Mouse (Mus musculus): ENCODE measurements around the gene Sash1.

DNA sequence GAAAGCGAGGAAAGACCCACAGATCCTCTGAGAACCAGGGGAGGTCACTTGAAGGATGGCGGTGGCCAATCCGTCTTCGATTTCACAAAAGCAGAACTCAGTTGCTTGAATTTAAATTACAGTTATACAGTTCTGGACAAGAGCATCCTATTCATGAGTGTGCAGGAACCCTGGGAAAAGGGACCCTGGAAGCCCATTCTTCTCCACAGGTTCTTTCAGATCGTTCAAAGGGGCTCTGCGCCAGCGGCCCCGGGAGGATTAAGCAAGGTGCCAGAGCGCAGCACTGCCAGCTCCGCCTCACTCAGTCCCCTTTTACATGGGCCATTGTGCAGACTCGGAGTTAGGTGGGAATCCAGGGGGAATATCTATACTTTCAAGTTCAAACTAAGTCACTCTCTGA, 136.3 kb downstream of the Sash1 start:
- TF ChIP-seq POLR2A (IDR thresholded peaks at IDR 0.05; ENCODE audit: extremely low read depth, insufficient read depth, low read length), result no peak
- TF ChIP-seq CTCF (IDR thresholded peaks at IDR 0.05; ENCODE audit: low read depth, low read length), result no peak

Data from liver, adult 2 months (tissue).